Mouse (Mus musculus) heart, postnatal 14 days (tissue): ENCODE data around the gene Cables2. TPM values are rescaled to one million over a fixed set of nuclear protein-coding genes. Genes with fewer than 3 reads are reported as not detected.
"Not testable (repeated sequence)": the region's sequence is repeated elsewhere in the genome, so short reads cannot be mapped to it uniquely, and the experiment has no call there.

Experiments
- DNase-seq, 2 experiments: peaks; one replicate each; pipeline ENCODE4 v3.0.0; 2021 to 2022
- intact Hi-C: fragments of 180-260 bp; cut with DNase I; formaldehyde crosslinking; loops from one replicate; pipeline ENCODE4 v1.15.1; 2025
- total RNA-seq, 2 experiments: library from RNA; stranded (reverse); gene quantifications; 2 replicates each; pipeline ENCODE4 v1.2.3; 2021

Cables2 gene
- total RNA-seq, 2 experiments from 2014 or later, result 14.3 to 14.6 TPM

DNA sequence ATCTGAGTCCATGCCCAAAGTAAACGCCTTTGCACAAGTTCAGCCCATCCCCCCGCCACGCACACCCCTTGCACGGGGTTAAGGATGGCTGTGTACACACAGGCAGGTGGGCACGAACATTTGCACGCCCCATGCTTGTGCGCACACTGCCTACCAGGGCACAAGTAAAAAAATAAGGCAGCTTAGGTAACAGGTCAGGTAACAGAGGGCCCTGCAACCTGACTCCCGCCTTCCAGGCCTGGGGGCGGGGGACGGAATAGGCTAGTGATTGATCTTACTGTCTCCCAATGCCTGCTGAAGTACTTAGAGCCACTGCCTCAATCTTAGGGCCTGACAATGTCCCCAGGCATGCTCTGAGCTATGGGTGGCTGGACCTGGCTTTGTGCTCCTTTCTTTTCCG is 15.7 kb upstream of the Cables2 start:
- no peak for DNase-seq
- intact Hi-C loops, result no loop called here

DNA sequence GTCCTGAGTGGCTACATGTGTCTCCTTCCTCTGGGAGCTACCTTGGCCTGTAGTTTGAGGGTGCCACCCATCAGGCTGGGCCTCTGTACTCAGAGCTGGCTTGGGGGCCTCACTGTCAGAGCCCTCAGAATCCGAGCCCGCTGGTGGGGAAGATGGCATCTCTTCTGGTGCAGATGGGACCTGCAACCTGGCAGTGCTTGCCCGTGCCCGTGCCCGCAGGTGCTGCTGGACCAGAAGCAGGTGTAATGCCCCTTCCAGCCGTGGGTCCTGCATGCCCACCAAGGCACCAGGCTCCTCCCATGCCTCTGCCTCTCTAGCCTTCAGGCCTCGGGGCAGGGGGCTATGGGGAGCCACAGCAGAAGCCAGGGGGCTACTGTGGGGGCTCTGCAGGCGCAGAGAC is 6.0 kb upstream of the Cables2 start:
- intact Hi-C loops, result loop anchor here (5.0 kb wide), 1 partner anchor 298 kb away; no protein-coding TSS in a partner anchor
- no peak for DNase-seq

DNA sequence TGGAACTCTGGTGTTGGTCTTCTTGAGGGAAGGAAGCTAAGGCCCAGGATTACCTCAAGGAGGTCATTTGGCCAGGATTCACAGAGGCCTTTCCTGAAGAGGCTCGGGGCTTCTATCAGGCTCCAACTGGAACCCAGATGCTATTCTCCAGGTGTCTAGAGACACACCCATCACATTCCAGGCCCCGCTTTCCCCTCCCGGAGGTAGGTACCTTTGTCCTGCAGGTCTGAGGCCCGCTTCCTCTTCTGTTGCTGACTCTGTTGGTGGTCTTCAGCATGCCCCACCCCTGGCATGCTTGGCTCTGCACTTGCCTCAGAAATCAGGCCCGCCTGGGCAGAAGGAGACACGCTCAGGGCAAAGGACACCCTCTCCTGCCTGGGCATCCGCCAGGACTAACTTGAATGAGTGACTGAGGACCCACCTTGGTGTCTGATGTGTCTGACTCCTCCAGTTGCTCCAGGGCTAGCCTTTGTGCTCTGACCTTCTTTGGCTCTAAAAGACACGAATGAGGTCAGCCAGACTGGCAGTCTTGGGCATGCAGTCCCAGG is 4.6 kb upstream of the Cables2 start:
- intact Hi-C loops, result loop anchor here (5.0 kb wide), 1 partner anchor 299 kb away; no protein-coding TSS in a partner anchor
- no peak for DNase-seq

DNA sequence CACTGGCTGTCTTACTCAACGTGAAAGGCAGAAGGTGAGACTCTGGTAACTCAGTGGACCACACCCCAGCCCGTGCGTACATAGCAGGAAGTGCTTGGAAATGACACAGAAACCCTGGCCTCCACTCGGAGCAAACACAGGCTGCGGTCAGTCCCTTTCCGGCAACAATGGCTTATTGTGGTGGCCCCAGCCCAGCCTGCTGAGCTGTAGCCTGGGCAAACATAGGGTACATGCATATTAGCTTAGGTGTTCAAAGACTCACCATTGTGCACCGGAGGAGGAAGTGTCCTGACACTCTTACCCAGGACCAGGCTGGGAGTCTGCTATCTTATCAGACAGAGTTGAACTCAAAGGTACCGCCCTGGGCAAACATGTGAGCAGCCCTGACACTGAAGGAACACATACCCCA is 3.6 kb upstream of the Cables2 start:
- intact Hi-C loops, result loop anchor here (1.0 to 5.0 kb wide), 2 partner anchors 70 to 300 kb away; no protein-coding TSS in a partner anchor
- DNase-seq, result no peak

DNA sequence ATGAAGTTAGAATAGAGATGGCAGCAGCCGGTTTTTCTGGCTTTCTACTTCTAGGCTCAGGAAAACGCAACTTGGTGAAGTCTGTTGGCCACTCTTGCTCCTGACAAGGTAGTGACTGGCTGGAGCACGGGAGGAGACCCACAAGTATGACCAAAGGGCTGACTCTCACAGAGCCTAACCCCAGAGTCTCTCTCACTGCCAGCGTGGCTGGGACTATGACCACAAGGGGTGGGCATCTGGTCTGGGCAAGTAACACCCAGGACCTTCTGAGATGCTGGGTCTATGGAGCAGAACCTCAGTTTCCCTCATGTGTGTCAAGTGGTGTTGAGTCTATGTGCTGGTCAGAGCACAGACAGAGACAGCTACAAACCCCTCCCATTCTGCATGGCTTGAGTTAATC is 3.1 kb upstream of the Cables2 start:
- DNase-seq, result no peak
- intact Hi-C loops, result loop anchor here (1.0 to 5.0 kb wide), 2 partner anchors 71 to 301 kb away; no protein-coding TSS in a partner anchor

DNA sequence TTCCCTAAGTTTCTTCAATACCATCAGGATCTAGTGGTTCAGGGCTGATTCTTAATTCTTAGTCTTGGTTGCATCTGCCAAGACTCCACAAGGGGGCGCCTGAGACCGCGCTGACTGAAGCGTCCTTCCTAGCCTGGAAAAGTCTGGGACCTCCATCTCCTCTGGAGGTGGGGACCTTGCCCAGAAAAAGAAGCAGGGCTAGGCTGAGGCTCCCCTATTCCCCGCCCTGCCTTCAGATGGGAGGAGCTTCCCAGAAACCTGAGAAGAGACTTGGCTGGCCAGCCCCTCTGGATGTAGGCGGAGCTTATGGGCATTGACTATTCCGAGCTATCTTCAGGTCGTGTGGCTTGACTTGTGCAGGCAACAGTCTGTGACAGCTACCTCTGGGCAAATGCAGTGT is 2.5 kb upstream of the Cables2 start:
- peak; percentile 85 to 90 for DNase-seq
- intact Hi-C loops, result loop anchor here (1.0 to 5.0 kb wide), 3 partner anchors 71 to 301 kb away; no protein-coding TSS in a partner anchor

DNA sequence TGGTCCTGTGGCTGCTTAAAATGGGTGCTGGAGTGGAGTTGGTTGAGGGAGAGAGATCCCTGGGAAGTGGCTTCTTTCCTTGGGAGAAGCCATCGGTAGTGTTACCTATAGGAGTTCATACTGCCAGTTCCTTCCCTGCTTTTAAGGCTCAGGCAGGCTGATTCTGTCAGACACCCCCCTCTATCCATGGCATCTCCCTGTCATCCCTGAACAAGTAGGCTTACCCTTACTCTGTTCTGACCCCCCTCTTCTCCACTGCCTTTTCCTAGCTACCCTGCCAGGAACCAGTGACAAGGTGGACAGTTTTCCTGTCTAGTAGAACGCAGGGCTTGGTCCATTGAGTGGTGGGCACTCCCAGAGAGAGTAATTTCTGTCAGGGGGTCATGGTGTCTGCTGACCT is 1.2 kb upstream of the Cables2 start:
- DNase-seq, result no peak
- intact Hi-C loops, result loop anchor here (2.0 kb wide), 1 partner anchor 158 kb away; no protein-coding TSS in a partner anchor

DNA sequence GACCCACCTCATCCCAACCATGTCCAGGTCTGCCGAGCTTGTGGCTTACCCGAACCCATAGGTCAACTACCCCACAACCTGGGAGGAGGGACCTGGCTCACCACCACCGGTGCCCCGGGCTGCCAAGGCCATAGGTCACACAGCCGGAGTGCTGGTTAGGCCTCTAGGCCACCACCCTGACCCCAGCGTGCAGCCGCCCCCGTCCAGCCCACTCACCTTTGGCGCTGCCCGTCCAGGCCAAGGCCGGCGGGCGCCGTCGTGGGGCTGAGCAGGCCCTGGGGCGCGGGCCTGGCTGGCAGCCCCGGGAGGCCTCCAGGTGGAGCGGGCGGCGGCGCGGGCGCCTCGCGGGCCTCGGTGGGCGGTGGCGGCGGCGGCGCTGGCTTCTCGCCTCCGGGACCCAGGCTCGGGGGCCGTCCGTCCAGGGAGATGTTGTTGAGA is 393 bp downstream of the Cables2 start:
- DNase-seq, result no peak
- intact Hi-C loops, result no loop called here

DNA sequence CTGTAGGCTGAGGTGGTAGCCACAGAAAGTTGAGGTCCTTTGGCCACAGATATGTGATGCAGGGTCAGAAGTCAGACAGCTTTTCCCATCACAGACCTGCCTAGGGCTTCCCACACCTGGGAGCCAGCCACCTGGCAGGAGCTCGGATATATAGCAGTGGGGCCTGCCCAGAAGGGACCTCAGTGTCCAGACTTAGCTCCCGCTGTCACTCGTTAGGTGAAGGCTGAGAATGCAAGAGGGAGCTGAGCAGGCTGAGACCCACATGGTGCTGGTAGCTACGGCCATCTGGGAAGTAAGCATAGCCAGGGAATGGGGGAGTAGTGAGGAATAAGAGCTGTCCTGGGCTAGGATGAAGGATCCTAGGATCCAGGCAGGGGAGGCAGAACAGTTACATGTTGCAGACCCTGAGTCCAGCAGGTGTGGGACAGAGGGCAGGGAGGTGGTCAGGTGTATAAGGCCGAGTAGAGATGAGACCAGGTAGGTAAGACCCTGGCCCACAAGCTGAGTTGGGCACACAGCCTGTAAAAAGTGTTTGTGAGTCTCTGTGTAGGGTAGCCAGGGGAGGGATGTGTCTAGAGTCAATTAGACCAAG is 1.4 kb downstream of the Cables2 start:
- no peak for DNase-seq
- intact Hi-C loops, result no loop called here

DNA sequence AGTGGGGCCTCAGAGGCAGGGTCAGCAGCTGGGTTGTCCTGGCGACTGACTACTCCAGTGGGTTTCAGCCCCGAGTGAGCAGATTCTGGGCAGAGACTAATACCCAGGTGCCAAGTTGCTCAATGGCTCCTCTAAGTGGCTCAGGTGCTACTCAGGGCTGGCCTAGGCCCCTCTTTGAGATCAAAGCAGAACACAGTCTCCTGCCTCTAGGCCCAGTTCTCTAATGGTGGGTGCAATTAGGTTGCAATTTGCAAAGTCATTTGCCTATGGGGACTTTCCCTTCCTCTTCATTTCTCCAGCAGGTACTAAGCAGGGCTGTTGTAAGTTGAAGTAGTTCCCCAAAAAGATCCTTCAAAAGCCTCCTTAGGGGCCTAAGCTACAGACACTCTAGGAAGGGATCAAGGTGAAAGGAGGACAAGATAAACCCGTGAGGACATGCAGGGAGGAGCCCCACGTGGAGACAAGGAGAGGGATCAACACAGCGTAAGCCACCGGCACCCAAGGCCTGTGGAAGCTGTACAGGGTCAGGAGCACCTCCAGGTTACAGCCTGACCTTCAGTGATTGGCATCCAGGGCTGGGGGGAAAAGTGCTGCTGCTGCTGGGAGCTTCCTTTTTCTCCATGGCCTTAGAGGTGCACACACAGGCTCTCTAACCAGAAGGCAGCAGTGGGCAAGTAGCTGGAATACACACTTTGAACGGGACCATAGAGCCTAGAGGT is 2.6 kb downstream of the Cables2 start:
- DNase-seq, result no peak
- intact Hi-C loops, result no loop called here

DNA sequence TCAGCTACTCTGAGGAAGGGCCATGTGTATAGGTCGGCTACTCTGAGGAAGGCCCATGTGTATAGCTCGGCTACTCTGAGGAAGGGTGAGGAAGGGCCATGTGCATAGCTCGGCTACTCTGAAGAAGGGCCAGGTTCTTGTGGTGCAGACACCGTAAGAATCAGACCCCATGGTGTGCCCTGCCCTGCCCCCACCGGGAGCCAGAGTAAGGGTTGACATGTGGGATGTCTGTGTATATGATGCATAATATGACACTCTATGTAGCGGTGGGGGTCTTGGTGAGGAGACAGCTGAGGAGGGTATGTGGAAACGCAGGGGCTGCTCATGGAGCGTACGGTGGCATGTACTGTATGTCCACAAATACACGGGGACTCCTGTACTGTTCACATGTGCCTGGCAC is 4.0 kb downstream of the Cables2 start:
- DNase-seq, result no peak
- intact Hi-C loops, result no loop called here

DNA sequence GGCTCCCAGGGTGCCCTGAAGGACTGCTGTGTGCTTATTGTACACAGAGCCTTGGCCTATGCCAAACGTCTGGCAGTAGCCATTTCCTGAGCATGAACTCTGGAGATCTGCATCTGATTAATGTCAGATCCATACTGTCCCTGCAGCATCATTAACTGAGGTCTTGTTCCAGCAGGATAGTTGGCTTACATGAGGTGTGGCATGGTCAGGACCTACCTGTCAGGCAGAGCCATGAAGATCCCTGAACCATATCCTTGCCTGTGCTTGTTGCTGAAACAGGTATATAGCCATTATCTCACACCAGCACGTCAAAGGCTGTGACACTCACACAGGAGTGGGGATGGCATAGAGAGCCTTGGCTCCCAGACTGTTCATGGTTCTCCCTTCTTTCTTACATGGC is 5.3 kb downstream of the Cables2 start:
- DNase-seq, result no peak

DNA sequence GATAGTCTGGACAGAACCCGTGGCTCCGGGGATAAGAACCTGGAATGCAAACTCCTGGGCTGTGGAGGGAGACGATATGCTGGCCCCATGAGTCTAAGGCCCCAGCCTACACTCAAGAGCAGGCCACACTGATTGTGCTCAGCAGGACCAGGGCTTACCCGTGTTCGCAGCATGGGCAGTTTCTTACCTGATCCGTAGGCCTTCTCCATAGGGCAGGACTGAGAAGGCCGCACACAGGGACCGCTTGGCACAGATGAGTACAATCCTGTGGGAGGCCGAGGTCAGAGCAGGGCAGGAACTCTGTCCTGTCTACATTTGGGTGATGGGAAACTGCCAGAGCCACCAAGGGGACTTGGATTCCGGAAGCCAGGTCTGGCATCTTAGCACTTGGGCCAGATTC is 10.4 kb downstream of the Cables2 start:
- intact Hi-C loops, result no loop called here
- no peak for DNase-seq

More for the DNA sequence above, 5.3 kb downstream of the Cables2 start:
- intact Hi-C loops, result no loop called here

DNA sequence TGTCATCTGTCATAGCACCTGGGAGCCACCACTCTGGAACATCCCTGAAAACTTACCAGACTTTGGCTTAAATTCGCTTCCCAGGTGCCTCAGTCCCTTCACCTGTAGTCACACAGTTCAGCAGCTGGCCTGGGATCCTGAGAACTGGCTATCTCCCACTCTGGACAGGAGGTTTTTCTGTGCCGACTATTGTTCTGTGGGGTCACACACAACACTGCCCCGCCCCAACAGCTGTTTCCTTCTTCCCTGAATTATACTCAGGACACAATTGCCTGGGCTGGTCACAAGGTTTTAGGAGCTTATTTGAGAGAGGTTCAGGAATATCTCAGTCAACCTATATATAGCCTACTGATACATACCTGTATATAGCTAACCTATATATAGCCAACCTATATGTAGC is 10.9 kb downstream of the Cables2 start:
- intact Hi-C loops, result no loop called here
- DNase-seq, result peak; percentile 44 to 50

DNA sequence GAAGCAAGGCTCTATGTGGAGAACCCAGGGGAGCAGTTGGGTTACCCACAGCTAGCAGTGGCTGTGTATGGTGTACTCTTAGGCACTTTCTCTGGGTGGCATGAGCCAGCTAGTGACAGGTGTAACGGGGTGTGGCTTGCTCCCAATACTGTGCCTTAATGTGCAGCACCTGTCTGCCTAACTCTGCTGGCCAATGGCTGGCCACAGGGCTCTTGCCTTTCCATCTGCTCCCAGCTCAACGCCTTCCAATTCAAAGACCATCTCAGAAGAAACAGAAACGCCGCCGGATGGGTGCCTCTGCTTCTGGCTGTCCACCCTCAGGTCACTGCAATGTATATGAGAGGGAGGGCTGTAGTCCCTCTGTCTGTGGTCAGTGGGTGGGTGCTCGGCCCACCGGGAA is 11.4 kb downstream of the Cables2 start:
- no peak for DNase-seq
- intact Hi-C loops, result no loop called here

DNA sequence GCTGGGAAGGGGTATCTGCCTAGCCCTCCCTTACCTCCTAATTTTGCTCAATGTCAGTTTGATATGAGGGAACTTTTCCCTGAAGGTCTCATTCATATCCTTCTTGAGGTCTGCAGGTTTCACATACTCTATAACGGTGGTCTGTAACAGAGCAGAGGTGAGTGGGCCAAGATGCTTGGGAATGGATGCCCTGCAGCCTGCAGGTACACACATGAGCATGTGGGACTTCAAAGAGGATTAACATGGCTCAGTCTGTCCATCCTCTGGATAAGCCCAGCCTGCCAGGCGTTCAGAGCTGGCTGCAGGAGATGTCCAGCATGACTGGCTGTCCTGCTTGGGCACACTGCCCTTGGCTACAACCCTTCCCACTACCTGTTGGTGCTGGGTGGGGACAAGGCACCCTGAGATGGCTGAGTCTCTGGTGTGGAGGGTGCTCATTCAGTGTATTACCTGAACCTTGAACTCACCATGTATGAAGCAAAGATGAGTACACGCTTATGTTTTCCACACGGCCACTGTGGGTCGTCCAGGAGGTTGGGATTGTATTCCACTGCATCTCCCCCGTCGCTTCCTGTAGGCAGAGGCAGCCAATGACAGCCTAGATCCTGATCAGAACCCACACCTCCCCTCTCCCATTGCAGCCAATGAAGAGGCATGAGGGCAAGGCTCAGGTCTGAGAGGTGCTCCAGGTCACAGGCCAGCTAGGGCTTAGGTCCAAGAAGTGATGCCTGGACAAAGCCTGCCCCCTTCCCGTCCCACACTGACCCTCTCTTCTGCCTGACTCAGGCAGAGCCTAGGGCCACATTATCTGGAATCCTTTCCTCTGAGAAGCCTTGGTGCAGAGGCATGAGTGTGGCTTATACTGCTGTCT is 12.5 kb downstream of the Cables2 start:
- intact Hi-C loops, result no loop called here
- no peak for DNase-seq

DNA sequence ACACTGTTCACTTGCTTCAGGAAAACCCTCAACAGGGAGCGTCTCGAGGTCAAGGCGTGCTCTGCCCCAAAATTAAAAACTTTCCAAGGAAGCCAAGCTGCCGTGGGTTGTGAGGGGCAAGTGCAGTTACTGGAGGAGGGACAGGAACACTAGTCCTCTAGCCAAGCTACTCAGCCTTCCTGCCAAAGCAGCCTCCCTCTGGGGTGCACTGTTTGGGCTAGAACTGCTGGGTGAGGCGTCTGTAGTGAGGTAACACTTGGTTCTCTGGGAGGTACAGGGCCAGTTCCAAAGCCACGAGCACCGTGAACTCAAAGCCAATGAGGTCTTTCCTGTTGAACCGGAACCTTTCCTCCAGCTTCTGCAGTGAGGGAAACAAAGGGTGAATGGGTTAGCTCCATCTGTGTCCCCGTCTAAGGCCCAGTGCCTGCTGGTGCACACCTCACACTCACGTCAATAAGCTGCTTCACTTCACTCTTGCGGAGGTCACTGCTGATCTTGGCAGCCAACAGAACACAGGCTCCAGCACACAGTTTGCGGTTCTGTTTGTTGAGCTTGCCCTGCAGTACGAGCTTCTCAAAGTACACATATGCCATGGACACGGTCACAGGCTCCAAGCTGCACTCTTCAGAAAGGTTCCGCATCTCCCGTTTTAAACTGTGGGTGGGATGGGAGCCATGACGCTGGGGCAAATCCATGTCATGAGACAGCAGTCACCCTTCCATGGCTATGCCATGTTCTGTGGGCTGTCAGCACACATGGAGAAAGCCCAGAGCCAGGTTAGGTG is 13.3 kb downstream of the Cables2 start:
- intact Hi-C loops, result loop anchor here (10.0 kb wide), 1 partner anchor 345 kb away; no protein-coding TSS in a partner anchor
- not testable (repeated sequence) for DNase-seq

DNA sequence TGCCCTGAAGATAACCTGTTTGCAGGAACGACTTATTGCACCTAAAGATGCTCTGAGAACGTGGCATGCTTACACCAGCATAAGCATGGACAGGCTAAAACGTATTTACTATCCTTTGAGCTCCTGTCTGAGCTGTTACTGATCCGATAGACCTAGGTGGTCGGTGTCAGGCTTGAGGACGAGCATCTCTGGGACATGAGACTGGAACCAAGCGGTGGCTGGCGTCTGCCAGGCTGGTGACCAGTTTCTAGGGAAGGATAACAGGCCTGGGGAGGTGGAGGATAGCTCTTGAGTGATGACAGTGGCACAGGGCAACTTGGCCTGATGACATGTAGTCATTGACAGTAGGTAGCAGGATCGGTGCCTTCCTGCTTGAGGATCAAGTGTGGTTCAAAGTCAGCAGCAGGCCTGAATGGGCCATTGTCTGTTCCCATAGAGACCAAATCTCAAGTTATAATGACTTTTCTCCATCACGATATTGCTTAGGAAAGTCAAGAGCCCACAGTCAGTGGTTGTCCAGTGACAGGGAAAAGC is 14.3 kb downstream of the Cables2 start:
- not testable (repeated sequence) for DNase-seq
- intact Hi-C loops, result loop anchor here (10.0 kb wide), 1 partner anchor 344 kb away; no protein-coding TSS in a partner anchor
